Mouse (Mus musculus): ENCODE data around the gene Rnase10. TPM values are rescaled to one million over a fixed set of nuclear protein-coding genes. Genes with fewer than 3 reads are reported as not detected.
"Not testable (repeated sequence)": the region's sequence is repeated elsewhere in the genome, so short reads cannot be mapped to it uniquely, and the experiment has no call there.

The Rnase10 gene
- polyA plus RNA-seq (2014; fragmentation: Nextera tagmentation; extraction: Ambion mirVana): not detected in 2 replicates

- Histone ChIP-seq H3K4me3 (ENCODE audit: low read depth, low read length) (no peak within 1 kb of the TSS), H3K9ac (ENCODE audit: low read depth, low read length) (no peak within 1 kb of the TSS), H3K4me1 (replicated peaks; ENCODE audit: control insufficient read depth, insufficient read depth, low read length) (no peaks in the 10 kb centered on the region), H3K27ac (ENCODE audit: low read depth, low read length) (no peak within 1 kb of the TSS), H3K27me3 (ENCODE audit: control insufficient read depth, insufficient read depth, low read length) (no peaks in the 10 kb centered on the region), H3K36me3 (ENCODE audit: control insufficient read depth, insufficient read depth, low read length) (no peaks in the 10 kb centered on the region), H3K4me2 (replicated peaks; ENCODE audit: low read depth, low read length) (no peak within 1 kb of the TSS), H3K9me3 (ENCODE audit: control insufficient read depth, low read length) (no peaks in the 10 kb centered on the region)
- WGBS: 78% methylated on average over 8 of the region's 8 CpGs
- no peak for ATAC-seq (ENCODE audit: low FRiP score)
- no peak for DNase-seq (ENCODE audit: low spot score)
These were observed at the start of gene Rnase10 for GRCm38 (mm10) chr14:51007152-51007801. Rnase10 (plus strand) TSS chr14:51007751.

GRCm38 (mm10) chr14:50958289-50958995 is 49.1 kb upstream of the Rnase10 start:
- H3K36me3 ChIP-seq (ENCODE audit: control insufficient read depth, insufficient read depth, low read length); H3K9ac ChIP-seq (ENCODE audit: low read depth, low read length); H3K4me2 ChIP-seq (replicated peaks; ENCODE audit: low read depth, low read length); H3K27ac ChIP-seq (ENCODE audit: low read depth, low read length); H3K4me1 ChIP-seq (replicated peaks; ENCODE audit: control insufficient read depth, insufficient read depth, low read length); ATAC-seq (ENCODE audit: low FRiP score); H3K27me3 ChIP-seq (ENCODE audit: control insufficient read depth, insufficient read depth, low read length); DNase-seq (ENCODE audit: low spot score); H3K9me3 ChIP-seq (ENCODE audit: control insufficient read depth, low read length); H3K4me3 ChIP-seq (ENCODE audit: low read depth, low read length): not testable (repeated sequence)
- 85% methylated on average over 5 of the region's 5 CpGs for WGBS

GRCm38 (mm10) chr14:50968216-50968980 is 39.2 kb upstream of the Rnase10 start:
- no peaks in the 10 kb centered on the region for H3K4me1 ChIP-seq (replicated peaks; ENCODE audit: control insufficient read depth, insufficient read depth, low read length)
- 77% methylated on average over 5 of the region's 5 CpGs for WGBS
- no peaks in the 10 kb centered on the region for H3K36me3 ChIP-seq (ENCODE audit: control insufficient read depth, insufficient read depth, low read length)
- no peak overlapping the region for H3K27ac ChIP-seq (ENCODE audit: low read depth, low read length)
- ATAC-seq (ENCODE audit: low FRiP score) (no peak), DNase-seq (ENCODE audit: low spot score) (no peak)
- no peak overlapping the region for H3K9ac ChIP-seq (ENCODE audit: low read depth, low read length)
- no peaks in the 10 kb centered on the region for H3K27me3 ChIP-seq (ENCODE audit: control insufficient read depth, insufficient read depth, low read length)
- no peak overlapping the region for H3K4me2 ChIP-seq (replicated peaks; ENCODE audit: low read depth, low read length)
- no peak overlapping the region for H3K4me3 ChIP-seq (ENCODE audit: low read depth, low read length)
- no peaks in the 10 kb centered on the region for H3K9me3 ChIP-seq (ENCODE audit: control insufficient read depth, low read length)

- Histone ChIP-seq H3K27ac (ENCODE audit: low read depth, low read length) (no peak overlapping the region), H3K4me3 (ENCODE audit: low read depth, low read length) (no peak overlapping the region), H3K9ac (ENCODE audit: low read depth, low read length) (no peak overlapping the region), H3K4me1 (replicated peaks; ENCODE audit: control insufficient read depth, insufficient read depth, low read length) (no peaks in the 10 kb centered on the region), H3K27me3 (ENCODE audit: control insufficient read depth, insufficient read depth, low read length) (no peaks in the 10 kb centered on the region), H3K36me3 (ENCODE audit: control insufficient read depth, insufficient read depth, low read length) (no peaks in the 10 kb centered on the region), H3K4me2 (replicated peaks; ENCODE audit: low read depth, low read length) (no peak overlapping the region), H3K9me3 (ENCODE audit: control insufficient read depth, low read length) (no peaks in the 10 kb centered on the region)
- DNase-seq (ENCODE audit: low spot score) (no peak), ATAC-seq (ENCODE audit: low FRiP score) (no peak)
- WGBS: 14% methylated on average over 1 of the region's 1 CpGs
These were observed 38.5 kb upstream of the Rnase10 start for GRCm38 (mm10) chr14:50969041-50969440.

- DNase-seq (ENCODE audit: low spot score): peak; percentile 41
- Histone ChIP-seq H3K9me3 (ENCODE audit: control insufficient read depth, low read length) (no peaks in the 10 kb centered on the region), H3K4me1 (replicated peaks; ENCODE audit: control insufficient read depth, insufficient read depth, low read length) (no peaks in the 10 kb centered on the region), H3K27me3 (ENCODE audit: control insufficient read depth, insufficient read depth, low read length) (no peaks in the 10 kb centered on the region), H3K9ac (ENCODE audit: low read depth, low read length) (no peak overlapping the region), H3K36me3 (ENCODE audit: control insufficient read depth, insufficient read depth, low read length) (no peaks in the 10 kb centered on the region), H3K27ac (ENCODE audit: low read depth, low read length) (no peak overlapping the region), H3K4me2 (replicated peaks; ENCODE audit: low read depth, low read length) (no peak overlapping the region; the same call in 1 of the 2 replicates), H3K4me3 (ENCODE audit: low read depth, low read length) (no peak overlapping the region)
- no peak; the same call in 1 of the 2 replicates for ATAC-seq (ENCODE audit: low FRiP score)
- 22% methylated on average over 12 of the region's 12 CpGs for WGBS
These were observed 37.7 kb upstream of the Rnase10 start for GRCm38 (mm10) chr14:50969558-50970544.

- no peaks in the 10 kb centered on the region for H3K27me3 ChIP-seq (ENCODE audit: control insufficient read depth, insufficient read depth, low read length)
- H3K4me2 ChIP-seq (replicated peaks; ENCODE audit: low read depth, low read length): no peak overlapping the region
- whole genome bisulfite sequencing: 63% methylated on average over 1 of the region's 1 CpGs
- H3K9ac ChIP-seq (ENCODE audit: low read depth, low read length): no peak overlapping the region
- H3K4me3 ChIP-seq (ENCODE audit: low read depth, low read length): no peak overlapping the region
- no peaks in the 10 kb centered on the region for H3K9me3 ChIP-seq (ENCODE audit: control insufficient read depth, low read length)
- H3K27ac ChIP-seq (ENCODE audit: low read depth, low read length): no peak overlapping the region
- ATAC-seq (ENCODE audit: low FRiP score) (no peak), DNase-seq (ENCODE audit: low spot score) (no peak)
- H3K36me3 ChIP-seq (ENCODE audit: control insufficient read depth, insufficient read depth, low read length): no peaks in the 10 kb centered on the region
- H3K4me1 ChIP-seq (replicated peaks; ENCODE audit: control insufficient read depth, insufficient read depth, low read length): no peaks in the 10 kb centered on the region
These were observed 36.7 kb upstream of the Rnase10 start for GRCm38 (mm10) chr14:50970822-50971221.

GRCm38 (mm10) chr14:50973054-50973453 is 34.5 kb upstream of the Rnase10 start:
- ATAC-seq (ENCODE audit: low FRiP score); H3K27me3 ChIP-seq (ENCODE audit: control insufficient read depth, insufficient read depth, low read length); H3K36me3 ChIP-seq (ENCODE audit: control insufficient read depth, insufficient read depth, low read length); H3K4me2 ChIP-seq (replicated peaks; ENCODE audit: low read depth, low read length); H3K4me3 ChIP-seq (ENCODE audit: low read depth, low read length); H3K4me1 ChIP-seq (replicated peaks; ENCODE audit: control insufficient read depth, insufficient read depth, low read length); H3K27ac ChIP-seq (ENCODE audit: low read depth, low read length); DNase-seq (ENCODE audit: low spot score); H3K9ac ChIP-seq (ENCODE audit: low read depth, low read length); H3K9me3 ChIP-seq (ENCODE audit: control insufficient read depth, low read length): not testable (repeated sequence)
- 94% methylated on average over 5 of the region's 5 CpGs for WGBS

GRCm38 (mm10) chr14:50973700-50974099 is 33.9 kb upstream of the Rnase10 start:
- DNase-seq (ENCODE audit: low spot score) (no peak), ATAC-seq (ENCODE audit: low FRiP score) (no peak)
- Histone ChIP-seq H3K27me3 (ENCODE audit: control insufficient read depth, insufficient read depth, low read length) (no peaks in the 10 kb centered on the region), H3K4me2 (replicated peaks; ENCODE audit: low read depth, low read length) (no peak overlapping the region), H3K9me3 (ENCODE audit: control insufficient read depth, low read length) (no peaks in the 10 kb centered on the region), H3K4me1 (replicated peaks; ENCODE audit: control insufficient read depth, insufficient read depth, low read length) (no peaks in the 10 kb centered on the region), H3K36me3 (ENCODE audit: control insufficient read depth, insufficient read depth, low read length) (no peaks in the 10 kb centered on the region), H3K27ac (ENCODE audit: low read depth, low read length) (no peak overlapping the region), H3K9ac (ENCODE audit: low read depth, low read length) (no peak overlapping the region), H3K4me3 (ENCODE audit: low read depth, low read length) (no peak overlapping the region)
- WGBS: 68% methylated on average over 4 of the region's 4 CpGs

Measured in hindbrain, embryonic 11.5 days (tissue).